Mouse (Mus musculus) ovary, postnatal 10 days (tissue): ENCODE data around the gene Gnb1.

Source experiments
- DNase-seq: peaks from one replicate; pipeline ENCODE4 v3.0.0; 2022; ENCODE audit warnings: low spot score

The Gnb1 gene

DNA sequence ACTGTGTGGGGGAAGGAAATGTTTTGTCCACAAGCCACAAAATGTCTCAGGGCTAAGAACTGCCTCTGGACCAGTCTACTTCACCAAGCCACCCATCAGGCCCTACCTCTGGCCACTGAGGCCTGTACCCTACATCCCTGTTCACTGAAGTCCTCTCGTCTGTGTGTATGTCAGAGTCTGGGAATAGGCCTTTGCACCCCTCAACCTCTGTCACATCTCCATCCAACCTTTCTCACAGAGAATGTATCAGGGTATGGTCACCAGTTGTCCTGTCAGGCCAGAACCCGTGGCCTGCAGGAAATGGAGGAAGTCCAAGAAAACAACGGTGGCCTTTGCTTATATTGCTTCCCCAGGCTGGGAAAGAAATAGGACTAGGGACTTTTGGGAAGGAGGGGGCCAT lies 5.6 kb upstream of the Gnb1 start:
- no peak for DNase-seq

GRCm38 (mm10) chr4:155487746-155488145 lies 3.4 kb upstream of the Gnb1 start:
- no peak for DNase-seq

DNA sequence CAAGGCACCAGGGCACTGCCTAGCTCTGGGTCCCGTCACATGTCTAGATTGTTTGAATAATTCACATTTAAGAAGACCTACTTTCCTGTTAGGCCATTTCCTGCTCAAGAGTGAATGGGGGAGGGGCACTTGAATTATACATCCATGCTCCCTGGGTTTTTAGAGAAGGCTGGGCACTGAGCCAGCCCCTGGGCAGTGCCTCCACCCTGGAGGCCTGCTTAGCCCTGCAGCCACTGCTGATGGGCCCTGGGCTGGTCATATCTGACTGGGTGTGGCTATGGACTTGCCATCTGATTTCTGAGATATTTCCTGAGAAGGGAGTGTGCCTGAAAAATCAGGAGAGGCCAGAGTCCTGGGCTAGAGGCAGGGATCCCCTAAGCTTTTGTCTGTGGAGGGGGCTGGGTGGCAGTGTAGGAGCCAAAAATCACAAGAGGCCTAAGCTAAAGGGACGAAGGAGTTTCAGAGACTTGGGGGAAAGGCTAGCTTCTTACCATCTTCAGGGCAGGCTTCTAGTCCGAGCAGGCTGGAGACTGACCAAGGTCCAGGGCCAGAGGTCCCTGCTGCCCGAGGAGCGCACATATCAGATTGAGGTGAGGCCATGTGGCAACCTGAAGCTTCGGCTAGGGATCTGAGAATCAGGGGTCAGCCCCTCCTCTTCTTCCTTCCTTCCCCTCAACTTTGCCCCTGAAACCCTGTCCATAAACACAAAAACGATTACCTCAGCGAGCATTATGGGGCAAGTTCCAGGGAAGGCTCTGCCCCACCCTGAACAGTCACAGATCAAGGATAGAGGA lies 2.7 kb upstream of the Gnb1 start:
- no peak for DNase-seq

DNA sequence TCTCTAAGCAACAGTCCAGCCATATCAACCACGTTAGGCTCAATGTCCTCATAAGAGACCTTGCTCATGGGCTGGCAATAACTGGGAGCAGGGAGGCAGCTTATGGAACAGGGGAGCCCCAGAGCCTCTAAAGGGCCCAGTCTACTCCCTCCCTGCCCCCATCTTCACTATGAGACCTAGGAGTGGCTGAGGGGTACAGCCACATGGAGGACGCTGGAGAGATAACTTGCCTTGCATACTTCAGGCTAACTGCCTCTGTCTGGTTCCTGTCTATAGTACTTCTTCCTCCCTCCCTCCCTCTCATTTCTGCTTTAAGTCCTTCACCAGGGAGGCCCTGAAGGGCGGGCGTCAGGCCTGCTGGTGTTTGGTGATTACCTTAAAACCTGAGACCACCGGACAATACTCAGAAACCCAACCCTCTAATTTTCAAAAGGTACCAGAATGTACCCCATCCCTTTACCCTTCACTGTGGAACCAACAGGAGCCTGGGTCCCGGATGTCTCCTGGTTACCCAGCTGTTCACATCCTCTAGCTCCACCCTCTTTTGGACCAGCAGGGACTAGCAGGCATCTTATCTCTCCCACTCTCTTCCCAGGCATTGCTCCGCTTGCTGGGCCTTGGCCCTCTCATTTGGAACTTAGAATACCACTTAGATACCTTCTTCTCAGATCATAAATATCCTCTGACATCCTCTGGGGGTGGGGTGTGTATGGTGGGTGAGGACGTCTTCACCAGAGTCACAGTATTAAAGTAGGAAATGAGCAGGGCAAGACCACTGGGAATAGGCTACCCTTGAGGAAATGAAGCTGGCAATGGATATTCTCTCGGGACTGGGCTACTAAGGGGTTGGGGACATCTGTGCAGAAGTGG lies 1.8 kb upstream of the Gnb1 start:
- no peak for DNase-seq

DNA sequence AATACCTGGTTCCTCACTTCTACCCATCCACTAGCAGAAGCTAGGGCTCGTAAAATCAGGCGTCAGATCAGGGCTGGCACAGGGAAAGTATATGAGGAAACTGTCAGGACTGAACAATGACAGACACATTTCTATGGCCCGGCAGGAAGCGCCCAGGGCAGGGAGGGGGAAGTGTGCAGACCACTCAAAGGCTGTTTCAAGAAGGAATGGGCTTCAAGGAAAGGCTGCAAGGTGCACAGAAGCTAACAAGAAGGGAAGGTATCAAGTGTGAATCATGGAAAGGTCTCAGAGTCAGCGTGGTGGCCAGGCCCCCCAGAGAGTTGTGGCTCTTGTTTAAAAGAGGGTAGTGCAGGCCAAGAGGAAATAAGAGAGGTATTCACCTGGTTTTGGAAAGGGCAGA lies 705 bp upstream of the Gnb1 start:
- DNase-seq = no peak

- no peak for DNase-seq
Measured at GRCm38 (mm10) chr4:155491529-155492130, 469 bp downstream of the Gnb1 start.

GRCm38 (mm10) chr4:155492131-155492633 lies 1.0 kb downstream of the Gnb1 start:
- DNase-seq = no peak

DNA sequence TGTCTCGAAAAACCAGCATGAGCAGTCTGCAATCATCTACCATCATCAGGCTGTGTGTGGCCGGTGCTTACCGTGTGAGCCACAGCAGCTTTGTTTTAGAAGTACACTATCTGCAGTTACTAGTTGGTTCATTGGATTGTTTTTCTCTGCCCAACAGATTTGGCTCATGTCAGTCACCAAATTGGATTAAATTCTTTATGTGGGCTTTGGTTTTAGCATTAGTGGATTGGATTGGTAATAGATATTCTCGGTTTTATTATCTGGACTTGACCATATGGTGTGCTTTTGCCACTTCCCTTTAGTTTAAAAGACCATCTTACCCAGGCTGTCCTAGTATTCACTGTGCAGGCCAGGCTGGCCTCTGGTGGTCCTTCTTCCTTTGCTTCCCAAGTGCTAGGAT lies 3.7 kb downstream of the Gnb1 start:
- no peak for DNase-seq

DNA sequence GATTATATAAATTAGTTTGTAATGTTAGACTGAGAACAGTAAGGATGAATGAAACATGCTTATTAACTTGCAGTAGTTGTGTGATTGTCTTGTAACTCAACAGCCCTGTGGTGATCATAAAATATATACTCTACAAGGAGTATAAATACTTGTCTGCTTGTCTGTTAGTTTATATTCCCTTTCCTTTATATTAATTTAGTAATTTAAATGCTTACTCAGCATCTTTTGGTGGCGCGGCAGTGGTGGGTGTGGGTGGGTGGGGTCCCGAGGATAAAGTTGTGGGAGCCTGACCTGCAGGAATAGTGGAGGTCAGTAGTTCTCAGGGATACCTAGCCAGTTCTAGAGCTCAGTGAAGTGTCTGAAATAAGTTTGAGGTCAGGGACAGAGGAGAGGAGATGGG lies 6.8 kb downstream of the Gnb1 start:
- DNase-seq = no peak

DNA sequence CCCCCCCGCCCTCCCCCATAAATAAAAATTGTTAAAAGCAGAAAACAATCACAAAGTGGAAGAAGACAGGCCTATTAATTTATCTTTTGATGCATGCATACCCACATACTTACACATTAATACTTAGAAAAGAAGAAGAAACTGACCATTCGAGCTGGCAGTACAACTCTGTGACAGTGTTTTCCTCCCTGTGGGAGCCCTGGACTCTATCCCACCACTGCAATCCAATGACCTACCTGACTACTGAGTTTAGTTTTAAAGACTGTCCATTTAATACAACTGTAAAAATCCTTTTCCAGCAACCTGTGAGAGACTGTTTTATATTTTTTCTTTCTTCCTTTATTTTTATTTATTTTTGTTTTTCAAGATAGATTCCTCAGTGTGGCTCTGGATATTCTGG lies 10.0 kb downstream of the Gnb1 start:
- no peak for DNase-seq

- DNase-seq = no peak
Measured at GRCm38 (mm10) chr4:155505067-155505466, 13.9 kb downstream of the Gnb1 start.

DNA sequence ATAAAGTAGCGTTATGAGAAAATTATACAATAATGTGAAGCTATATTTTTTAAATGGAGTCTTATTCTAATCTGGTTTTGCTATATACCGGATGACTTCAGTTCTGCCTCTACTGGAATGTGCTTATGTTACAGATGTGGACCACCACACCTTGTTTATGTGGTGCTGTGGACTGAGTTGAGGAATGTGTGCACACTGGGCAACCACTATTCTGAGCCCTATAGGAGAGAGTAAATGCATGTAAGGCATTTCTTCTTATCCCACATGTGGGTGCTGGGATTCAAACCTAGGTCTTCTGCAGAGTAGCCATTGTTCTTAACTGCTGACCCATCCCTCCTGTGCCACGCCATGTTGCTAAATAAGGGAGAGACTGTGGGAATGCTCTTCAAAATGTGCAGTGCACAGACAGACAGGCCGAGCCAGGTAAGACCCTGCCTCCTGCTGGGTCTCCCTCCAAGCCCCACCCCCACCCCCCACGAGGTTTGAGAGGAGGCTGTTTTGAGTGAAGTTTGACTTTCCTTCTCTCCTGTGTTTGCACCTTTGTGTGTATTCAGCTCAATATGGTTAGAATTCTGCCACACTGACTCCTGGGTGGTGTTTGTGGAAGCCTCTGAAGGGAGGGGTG lies 14.6 kb downstream of the Gnb1 start:
- no peak for DNase-seq

- DNase-seq = no peak
Measured at GRCm38 (mm10) chr4:155508614-155509013, 17.5 kb downstream of the Gnb1 start.

DNA sequence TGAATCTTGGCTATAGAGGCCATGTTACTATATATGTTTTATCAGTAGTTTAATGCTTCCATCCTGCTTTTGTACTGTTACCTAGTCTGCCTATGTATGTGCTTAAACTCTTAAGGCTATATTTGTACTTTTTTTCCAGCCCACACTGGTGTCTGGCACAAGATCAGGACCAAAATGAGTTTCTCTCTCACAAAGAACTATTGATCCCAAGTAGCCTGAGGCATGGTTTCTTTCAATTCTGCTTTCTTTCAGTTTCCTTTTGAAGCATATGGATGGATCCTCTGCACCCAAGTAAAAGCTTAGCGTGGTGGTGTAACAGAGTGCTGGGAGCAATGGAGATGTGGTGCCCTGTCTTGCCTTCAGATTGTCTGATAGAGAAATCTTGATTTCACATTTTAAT lies 19.8 kb downstream of the Gnb1 start:
- no peak for DNase-seq

DNA sequence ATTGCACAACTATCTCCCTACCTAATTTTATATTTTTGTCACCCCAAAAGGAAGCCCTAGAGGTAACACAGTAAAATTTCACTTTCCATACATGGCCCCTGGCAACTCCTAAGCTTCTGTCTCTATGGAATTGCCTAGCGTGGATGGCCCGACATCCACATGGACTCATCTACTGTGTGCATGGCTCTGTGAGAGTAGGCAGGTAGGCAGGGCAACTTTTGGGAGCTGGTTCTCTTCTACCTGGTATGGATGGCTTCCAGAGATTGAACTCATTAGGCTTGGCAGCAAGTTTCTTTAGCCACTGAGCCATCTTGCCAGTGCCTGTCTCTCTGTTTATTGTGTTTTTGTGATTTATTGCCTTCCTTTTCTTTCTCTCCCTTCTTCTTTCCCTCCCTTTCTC lies 23.6 kb downstream of the Gnb1 start:
- no peak for DNase-seq

DNA sequence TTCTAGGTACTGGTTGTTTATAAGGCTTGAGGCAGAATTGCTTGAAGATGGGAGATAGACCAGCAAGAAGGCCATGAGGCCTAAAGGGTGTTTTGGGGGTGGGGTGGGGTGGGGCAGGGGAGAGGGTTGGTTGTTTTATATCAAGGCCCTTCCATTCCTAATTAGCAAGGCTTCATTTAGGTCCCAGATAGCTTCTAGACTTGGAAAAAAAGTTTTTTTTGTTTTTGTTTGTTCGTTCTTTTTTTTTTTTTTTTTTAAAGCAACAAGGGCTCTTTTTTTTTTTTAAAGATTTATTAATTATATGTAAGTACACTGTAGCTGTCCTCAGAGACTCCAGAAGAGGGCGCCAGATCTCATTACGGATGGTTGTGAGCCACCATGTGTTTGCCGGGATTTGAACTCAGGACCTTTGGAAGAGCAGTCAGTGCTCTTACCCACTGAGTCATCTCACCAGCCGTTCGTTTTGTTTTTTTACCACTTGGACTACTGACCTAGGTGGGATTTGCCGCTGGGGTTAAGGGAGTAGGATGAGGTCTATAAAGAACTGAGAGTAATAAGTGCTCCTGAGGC lies 26.9 kb downstream of the Gnb1 start:
- DNase-seq = no peak

GRCm38 (mm10) chr4:155522327-155522726 lies 31.2 kb downstream of the Gnb1 start:
- DNase-seq = no peak

DNA sequence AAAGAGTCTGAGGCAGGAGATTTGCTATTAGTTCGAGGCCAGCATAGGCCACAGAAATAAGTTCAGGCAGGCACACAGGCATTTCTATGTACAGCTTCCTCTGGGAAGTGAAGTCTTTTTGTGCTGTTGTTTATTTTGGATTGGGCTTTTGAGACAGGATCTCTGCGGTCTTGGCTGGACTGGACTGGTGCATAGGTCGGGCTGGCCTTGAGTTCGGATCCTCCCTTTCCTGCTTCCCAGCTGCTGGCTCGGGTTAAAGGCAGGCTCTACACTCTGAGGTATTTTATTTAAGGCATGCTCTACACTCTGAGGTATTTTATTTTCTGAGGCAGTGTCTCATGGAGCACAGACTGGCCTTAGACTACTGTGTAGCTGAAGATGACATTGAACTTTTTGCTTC lies 34.6 kb downstream of the Gnb1 start:
- no peak for DNase-seq

- no peak for DNase-seq
Measured at GRCm38 (mm10) chr4:155529294-155529693, 38.1 kb downstream of the Gnb1 start.

DNA sequence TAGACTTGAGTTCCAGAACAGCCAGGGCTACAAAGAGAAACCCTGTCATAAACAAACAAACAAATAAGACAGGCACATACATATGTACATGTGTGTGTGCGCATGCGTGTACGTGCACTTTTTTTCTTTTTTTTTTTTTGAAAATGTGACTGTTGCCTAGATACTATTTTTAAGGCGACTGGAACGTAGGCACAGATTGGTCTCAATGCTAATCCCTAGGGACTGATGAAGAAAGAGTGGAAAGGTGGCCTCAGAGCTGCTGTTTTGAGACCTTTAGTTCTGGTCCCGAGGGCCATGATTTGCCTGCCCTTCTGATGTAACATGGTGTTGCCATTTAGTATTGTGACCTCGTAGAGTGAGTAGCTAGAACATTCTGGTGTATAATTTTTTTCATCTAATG lies 58.8 kb downstream of the Gnb1 start:
- no peak for DNase-seq

GRCm38 (mm10) chr4:155550446-155550845 lies 59.3 kb downstream of the Gnb1 start:
- DNase-seq = no peak

DNA sequence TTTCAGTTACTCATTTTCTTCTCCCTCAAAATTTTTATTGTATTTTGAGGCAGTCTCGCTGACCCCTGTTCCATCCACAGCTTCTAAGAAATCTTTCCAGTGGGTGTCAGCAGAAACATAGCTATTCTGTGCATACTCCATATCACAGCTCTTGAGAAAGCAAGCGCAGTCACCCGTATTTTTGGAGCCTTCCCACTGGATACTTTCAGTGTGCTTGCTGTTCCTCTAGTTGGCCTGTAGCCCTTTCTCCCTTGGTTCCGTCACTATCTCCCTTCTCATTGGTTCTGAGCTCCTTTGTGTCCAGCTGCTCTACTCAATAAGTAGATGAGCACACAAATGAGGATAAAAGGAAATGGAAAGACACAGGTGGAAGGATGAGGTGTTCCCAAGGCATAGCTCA lies 59.9 kb downstream of the Gnb1 start:
- no peak for DNase-seq
